Mouse (Mus musculus) CH12.LX (cell line): Measurements from ENCODE around the gene Dnajb1. TPM values are rescaled to one million over a fixed set of nuclear protein-coding genes. Genes with fewer than 3 reads are reported as not detected.

Experiments
- DNase-seq: peaks from one replicate; pipeline ENCODE4 v3.0.0-alpha.2; 2013; ENCODE audit errors: extremely low read depth
- H3K27ac ChIP-seq: 2 replicates; pipeline ENCODE4 v1.5.1; 2012; ENCODE audit warnings: low read depth, mild to moderate bottlenecking, control low read depth, moderate library complexity; ENCODE audit not compliant: insufficient read depth
- H3K27me3 ChIP-seq: replicated peaks from 2 replicates; pipeline ENCODE3; 2012; ENCODE audit warnings: inconsistent platforms
- H3K36me3 ChIP-seq, 2 experiments: replicated peaks in 1 of 2; 2 replicates each; pipeline versions ENCODE3 to v1.6.1; 2012; ENCODE audit warnings: inconsistent platforms in 1 of 2, low read length in 1 of 2, mild to moderate bottlenecking in 1 of 2, mixed read lengths in 1 of 2, moderate library complexity in 1 of 2; ENCODE audit not compliant: control insufficient read depth in 1 of 2, insufficient read depth in 1 of 2
- H3K4me1 ChIP-seq, 2 experiments: 2 replicates each; pipeline ENCODE4 v1.6.1; 2012; ENCODE audit warnings: inconsistent platforms in 1 of 2, moderate library complexity in 1 of 2; ENCODE audit not compliant: insufficient read depth in 2 of 2, control insufficient read depth in 1 of 2
- H3K4me2 ChIP-seq: 2 replicates; pipeline ENCODE4 v1.6.1; 2012; ENCODE audit warnings: low read depth, mild to moderate bottlenecking, control low read depth; ENCODE audit not compliant: poor library complexity, insufficient read depth, severe bottlenecking
- H3K4me3 ChIP-seq, 3 experiments: fragments of 150-350 bp in 1 of 3; sonication (generic) in 1 of 3; replicated peaks in 1 of 3; 2 replicates each; pipeline versions ENCODE3 to v1.5.1; 2011 to 2012; ENCODE audit warnings: low read depth in 2 of 3, low read length in 2 of 3, mild to moderate bottlenecking in 2 of 3, moderate library complexity in 2 of 3, control low read depth in 1 of 3, improper control_type of control experiment in 1 of 3, inconsistent platforms in 1 of 3, mixed read lengths in 1 of 3; ENCODE audit not compliant: poor library complexity in 1 of 3
- H3K79me2 ChIP-seq: replicated peaks from 2 replicates; pipeline ENCODE4 v1.6.1; 2012; ENCODE audit warnings: mild to moderate bottlenecking, moderate library complexity; ENCODE audit not compliant: control insufficient read depth, poor library complexity, insufficient read depth, severe bottlenecking; ENCODE audit errors: extremely low read depth
- H3K9ac ChIP-seq: 2 replicates; pipeline ENCODE4 v1.6.1; 2012; ENCODE audit warnings: low read depth, mild to moderate bottlenecking, control low read depth, moderate library complexity; ENCODE audit not compliant: insufficient read depth
- H3K9me3 ChIP-seq: replicated peaks from 2 replicates; pipeline ENCODE3; 2012; ENCODE audit warnings: low read length, inconsistent platforms, mixed read lengths
- BHLHE40 ChIP-seq: IDR thresholded peaks from 2 replicates; pipeline ENCODE4 v1.6.1; 2011; ENCODE audit warnings: mild to moderate bottlenecking, low read depth, low read length, improper control_type of control experiment
- CHD1 ChIP-seq: IDR thresholded peaks from 2 replicates; pipeline ENCODE4 v1.6.1; 2012; ENCODE audit warnings: low read depth, low read length, improper control_type of control experiment, inconsistent platforms
- CHD2 ChIP-seq: IDR thresholded peaks from 2 replicates; pipeline ENCODE4 v1.6.1; 2011; ENCODE audit warnings: low read length, improper control_type of control experiment
- CTCF ChIP-seq, 2 experiments: IDR thresholded peaks in 1 of 2; conservative IDR thresholded peaks in 1 of 2; 2 replicates each; pipeline ENCODE4 v1.5.1; 2011 to 2012; ENCODE audit warnings: low read depth in 2 of 2, low read length in 2 of 2, improper control_type of control experiment in 1 of 2, inconsistent platforms in 1 of 2, mild to moderate bottlenecking in 1 of 2, moderate library complexity in 1 of 2
- E2F4 ChIP-seq: IDR thresholded peaks from 2 replicates; pipeline ENCODE4 v1.6.1; 2011; ENCODE audit warnings: low read depth, low read length, improper control_type of control experiment; ENCODE audit not compliant: insufficient replicate concordance
- ELF1 ChIP-seq: IDR thresholded peaks from 2 replicates; pipeline ENCODE4 v1.6.1; 2014; ENCODE audit warnings: low read depth, mild to moderate bottlenecking, inconsistent platforms, low read length, improper control_type of control experiment
- EP300 ChIP-seq: IDR thresholded peaks from 2 replicates; pipeline ENCODE4 v1.6.1; 2011; ENCODE audit warnings: low read length, improper control_type of control experiment
- ETS1 ChIP-seq: conservative IDR thresholded peaks from 2 replicates; pipeline ENCODE4 v1.6.1; 2012; ENCODE audit warnings: low read depth, mild to moderate bottlenecking, inconsistent platforms, low read length, improper control_type of control experiment, moderate library complexity
- GABPA ChIP-seq: IDR thresholded peaks from 2 replicates; pipeline ENCODE4 v1.6.1; 2012; ENCODE audit warnings: low read depth, low read length, improper control_type of control experiment, inconsistent platforms; ENCODE audit not compliant: insufficient replicate concordance
- HCFC1 ChIP-seq: IDR thresholded peaks from 2 replicates; pipeline ENCODE4 v1.6.1; 2012; ENCODE audit warnings: low read depth, mild to moderate bottlenecking, inconsistent platforms, low read length, improper control_type of control experiment
- IRF4 ChIP-seq: IDR thresholded peaks from 2 replicates; pipeline ENCODE4 v1.6.1; 2014; ENCODE audit warnings: low read depth, mild to moderate bottlenecking, inconsistent platforms, low read length, improper control_type of control experiment
- JUN ChIP-seq: IDR thresholded peaks from 2 replicates; pipeline ENCODE4 v1.6.1; 2011; ENCODE audit warnings: low read depth, mild to moderate bottlenecking, low read length, improper control_type of control experiment, moderate library complexity; ENCODE audit not compliant: insufficient read depth
- JUND ChIP-seq: conservative IDR thresholded peaks from 2 replicates; pipeline ENCODE4 v1.6.1; 2011; ENCODE audit warnings: low read depth, low read length, improper control_type of control experiment
- KAT2A ChIP-seq: IDR thresholded peaks from 2 replicates; pipeline ENCODE4 v1.6.1; 2012; ENCODE audit warnings: low read length, improper control_type of control experiment, inconsistent platforms; ENCODE audit not compliant: insufficient replicate concordance
- MAFK ChIP-seq: IDR thresholded peaks from 2 replicates; pipeline ENCODE4 v1.6.1; 2011; ENCODE audit warnings: low read length, improper control_type of control experiment; ENCODE audit not compliant: insufficient replicate concordance
- MAX ChIP-seq: IDR thresholded peaks from 2 replicates; pipeline ENCODE4 v1.6.1; 2011; ENCODE audit warnings: low read length, improper control_type of control experiment
- MAZ ChIP-seq: IDR thresholded peaks from 2 replicates; pipeline ENCODE4 v1.6.1; 2012; ENCODE audit warnings: low read depth, mild to moderate bottlenecking, inconsistent platforms, low read length, improper control_type of control experiment, moderate library complexity
- MEF2A ChIP-seq: IDR thresholded peaks from 2 replicates; pipeline ENCODE4 v1.6.1; 2014; ENCODE audit warnings: low read depth, mild to moderate bottlenecking, inconsistent platforms, low read length, improper control_type of control experiment, borderline replicate concordance
- MXI1 ChIP-seq: IDR thresholded peaks from 2 replicates; pipeline ENCODE4 v1.6.1; 2011; ENCODE audit warnings: mild to moderate bottlenecking, low read depth, low read length, improper control_type of control experiment
- MYC ChIP-seq: IDR thresholded peaks from 2 replicates; pipeline ENCODE4 v1.6.1; 2011; ENCODE audit warnings: low read depth, mild to moderate bottlenecking, improper control_type of control experiment, low read length
- NELFE ChIP-seq: IDR thresholded peaks from 2 replicates; pipeline ENCODE4 v1.6.1; 2011; ENCODE audit warnings: low read depth, low read length, improper control_type of control experiment
- NRF1 ChIP-seq: IDR thresholded peaks from 2 replicates; pipeline ENCODE4 v1.6.1; 2014; ENCODE audit warnings: low read depth, mild to moderate bottlenecking, inconsistent platforms, low read length, improper control_type of control experiment, moderate library complexity
- PAX5 ChIP-seq: IDR thresholded peaks from 2 replicates; pipeline ENCODE4 v1.6.1; 2012; ENCODE audit warnings: low read length, inconsistent platforms, mixed read lengths
- POLR2A ChIP-seq: IDR thresholded peaks from 2 replicates; pipeline ENCODE4 v1.6.1; 2011; ENCODE audit warnings: low read depth, mild to moderate bottlenecking, improper control_type of control experiment, low read length
- POLR2AphosphoS2 ChIP-seq: IDR thresholded peaks from 2 replicates; pipeline ENCODE4 v1.6.1; 2011; ENCODE audit warnings: low read depth, low read length, improper control_type of control experiment
- RAD21 ChIP-seq: IDR thresholded peaks from 2 replicates; pipeline ENCODE4 v1.6.1; 2011; ENCODE audit warnings: low read depth, mild to moderate bottlenecking, low read length, improper control_type of control experiment, moderate library complexity
- RCOR1 ChIP-seq: conservative IDR thresholded peaks from 2 replicates; pipeline ENCODE4 v1.6.1; 2012; ENCODE audit warnings: low read depth, mild to moderate bottlenecking, inconsistent platforms, low read length, improper control_type of control experiment
- SIN3A ChIP-seq: IDR thresholded peaks from 2 replicates; pipeline ENCODE4 v1.6.1; 2012; ENCODE audit warnings: low read length, improper control_type of control experiment, inconsistent platforms
- SMC3 ChIP-seq: IDR thresholded peaks from 2 replicates; pipeline ENCODE4 v1.6.1; 2011; ENCODE audit warnings: low read depth, low read length, improper control_type of control experiment
- TBP ChIP-seq: conservative IDR thresholded peaks from 2 replicates; pipeline ENCODE4 v1.6.1; 2011; ENCODE audit warnings: low read depth, low read length, improper control_type of control experiment
- TCF12 ChIP-seq: IDR thresholded peaks from 2 replicates; pipeline ENCODE4 v1.6.1; 2014; ENCODE audit warnings: low read depth, mild to moderate bottlenecking, inconsistent platforms, low read length, improper control_type of control experiment
- UBTF ChIP-seq: IDR thresholded peaks from 2 replicates; pipeline ENCODE4 v1.6.1; 2012; ENCODE audit warnings: low read depth, mild to moderate bottlenecking, inconsistent platforms, low read length, improper control_type of control experiment, moderate library complexity
- USF1 ChIP-seq: IDR thresholded peaks from 2 replicates; pipeline ENCODE4 v1.6.1; 2014; ENCODE audit warnings: low read depth, mild to moderate bottlenecking, inconsistent platforms, low read length, improper control_type of control experiment
- USF2 ChIP-seq: conservative IDR thresholded peaks from 2 replicates; pipeline ENCODE4 v1.6.1; 2011; ENCODE audit warnings: low read depth, low read length, improper control_type of control experiment
- ZC3H11A ChIP-seq: IDR thresholded peaks from 2 replicates; pipeline ENCODE4 v1.6.1; 2012; ENCODE audit warnings: low read depth, mild to moderate bottlenecking, inconsistent platforms, low read length, improper control_type of control experiment
- ZKSCAN1 ChIP-seq: IDR thresholded peaks from 2 replicates; pipeline ENCODE4 v1.6.1; 2012; ENCODE audit warnings: low read depth, inconsistent platforms, low read length, improper control_type of control experiment, borderline replicate concordance
- ZMIZ1 ChIP-seq: IDR thresholded peaks from 2 replicates; pipeline ENCODE4 v1.6.1; 2012; ENCODE audit warnings: low read depth, mild to moderate bottlenecking, inconsistent platforms, low read length, improper control_type of control experiment
- ZNF384 ChIP-seq: IDR thresholded peaks from 2 replicates; pipeline ENCODE4 v1.6.1; 2012; ENCODE audit warnings: low read depth, low read length, improper control_type of control experiment, inconsistent platforms
- dilution Hi-C: fragments of 300-500 bp; cut with MboI; formaldehyde crosslinking; loops from 2 replicates; pipeline ENCODE4 v1.14.3; 2020; ENCODE audit warnings: low sequenced_read_pairs; ENCODE audit not compliant: extremely low pct_unique_long_range_greater_than_20kb, extremely low pct_ligation_motif_present
- in situ Hi-C: fragments of 300-500 bp; cut with MboI; formaldehyde crosslinking; loops from 3 replicates; pipeline ENCODE4 v1.14.3; 2019; ENCODE audit warnings: low sequenced_read_pairs, low pct_ligation_motif_present, low pct_unique_long_range_greater_than_20kb, mixed read lengths
- polyA plus RNA-seq: library from polyadenylated mRNA; unstranded; fragments of >175 nt; gene quantifications from 2 replicates; pipeline ENCODE4 v1.2.1, GENCODE M21; 2012; ENCODE audit warnings: low read depth; ENCODE audit not compliant: insufficient read length
- total RNA-seq, 2 experiments: library from RNA; depleted of rRNA; stranded (reverse); fragments of 300-350 nt in 1 of 2; fragments of >200 nt in 1 of 2; gene quantifications; 2 replicates each; pipeline ENCODE4 v1.2.3; 2012 to 2014

Dnajb1 gene
- 24.9 and 32.0 TPM in 2 replicates for total RNA-seq (2012; rRNA removed)
- 29.5 and 30.7 TPM in 2 replicates for total RNA-seq (2014; rRNA removed)
- 30.5 and 30.9 TPM in 2 replicates for polyA plus RNA-seq

DNA sequence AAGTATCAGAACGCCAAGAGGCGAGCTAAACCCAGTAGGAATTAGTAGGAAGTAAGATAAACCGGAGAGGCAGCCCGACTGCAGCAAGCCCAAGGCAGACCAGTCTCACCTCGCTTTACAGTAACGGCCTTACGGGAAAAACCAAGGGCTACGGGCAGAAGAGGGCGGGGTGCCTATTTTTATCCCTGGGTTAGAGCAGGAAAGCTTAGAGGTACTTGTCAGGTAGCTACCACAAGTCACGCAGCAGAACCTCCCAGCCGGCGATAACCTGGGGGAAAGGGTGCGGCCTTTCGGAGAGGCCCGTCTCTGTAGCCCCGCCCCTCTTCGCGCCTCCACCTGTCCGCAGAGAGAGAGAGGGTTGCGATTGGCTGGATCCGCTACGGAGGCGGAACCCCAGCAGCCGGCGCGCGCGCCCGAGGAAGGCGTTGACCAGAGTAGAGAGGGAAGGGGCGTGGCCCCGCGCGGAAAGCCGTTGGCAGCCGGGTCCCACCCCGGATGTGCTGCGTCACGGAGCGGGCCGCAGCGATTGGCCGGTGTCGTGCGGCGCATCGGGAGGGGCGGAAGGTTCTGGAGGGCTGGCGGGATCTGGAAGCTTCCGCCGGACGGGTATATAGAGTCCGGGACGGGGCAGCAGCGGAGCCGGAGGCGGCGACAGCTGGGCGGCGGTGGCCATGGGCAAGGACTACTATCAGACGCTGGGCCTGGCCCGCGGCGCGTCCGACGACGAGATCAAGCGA, at the start of gene Dnajb1, which contains the start of gene Tecr:
Gene Dnajb1 (plus strand): TSS at position 533 of the 737 bp plus-strand sequence.
Gene Tecr (minus strand): TSS at position 311 of the 737 bp plus-strand sequence.
- Histone ChIP-seq H3K4me3 (peak within 1 kb of the TSS; percentile 77 to 88 (median 87)), H3K9ac (peak within 1 kb of the TSS; percentile 79), H3K9me3 (no peaks in the 10 kb centered on the region), H3K27ac (peak within 1 kb of the TSS; percentile 76), H3K4me1 (peaks cover 3 to 29% of the 10 kb centered on the region in 2 experiments), H3K79me2 (peaks cover 23% of the 10 kb centered on the region), H3K4me2 (peak within 1 kb of the TSS; percentile 88), H3K27me3 (no peaks in the 10 kb centered on the region), H3K36me3 (peaks cover 31 to 35% of the 10 kb centered on the region in 2 experiments)
- dilution Hi-C loops = no loop called here
- in situ Hi-C loops = no loop called here
- peak; percentile 99 for DNase-seq
- no peak for TF ChIP-seq GABPA
- TF ChIP-seq CHD1 = no peak
- TF ChIP-seq BHLHE40 = no peak
- TF ChIP-seq MYC = no peak
- peak; percentile 43; the same call in 1 of the 2 replicates for TF ChIP-seq IRF4
- TF ChIP-seq MEF2A = peak; percentile 27
- TF ChIP-seq MAX = no peak
- peak; percentile 99 for TF ChIP-seq POLR2A
- peak; percentile 76; the same call in 1 of the 2 replicates for TF ChIP-seq POLR2AphosphoS2
- no peak for TF ChIP-seq PAX5
- peak; percentile 85 for TF ChIP-seq TCF12
- peak; percentile 37; the same call in 1 of the 2 replicates for TF ChIP-seq RCOR1
- TF ChIP-seq KAT2A = peak; percentile 75; the same call in 1 of the 2 replicates
- peak; percentile 54; the same call in 1 of the 2 replicates for TF ChIP-seq CHD2
- TF ChIP-seq ZNF384 = no peak
- peak; percentile 92 for TF ChIP-seq ELF1
- peak; percentile 71 for TF ChIP-seq NRF1
- 0 out of 2 replicates have a peak, but pooled peaks have one; percentile 70 for TF ChIP-seq E2F4
- peak; percentile 63 for TF ChIP-seq MXI1
- peak; percentile 76 for TF ChIP-seq HCFC1
- no peak for TF ChIP-seq ZC3H11A
- TF ChIP-seq ZMIZ1 = peak; percentile 93
- no peak for TF ChIP-seq USF2
- TF ChIP-seq SMC3 = no peak
- TF ChIP-seq MAZ = peak; percentile 67; the same call in 1 of the 2 replicates
- TF ChIP-seq ETS1 = no peak; the same call in 1 of the 2 replicates
- TF ChIP-seq ZKSCAN1 = no peak
- TF ChIP-seq JUN = no peak
- TF ChIP-seq NELFE = peak; percentile 92
- peak; percentile 84 for TF ChIP-seq TBP
- TF ChIP-seq CTCF (conservative IDR thresholded peaks at IDR 0.05 in 1 of 2, IDR thresholded peaks at IDR 0.05 in 1 of 2; ENCODE audit: low read depth in 2 of 2, low read length in 2 of 2) = no peak
- TF ChIP-seq MAFK = no peak
- peak; percentile 85 for TF ChIP-seq SIN3A
- TF ChIP-seq JUND = no peak
- TF ChIP-seq UBTF = peak; percentile 87; the same call in 1 of the 2 replicates
- TF ChIP-seq RAD21 = no peak
- no peak for TF ChIP-seq EP300
- TF ChIP-seq USF1 = no peak
